Mouse (Mus musculus): Measurements from ENCODE around the gene Map2k2.
"Not testable (repeated sequence)": the region's sequence is repeated elsewhere in the genome, so short reads cannot be mapped to it uniquely, and the experiment has no call there.

Gene Map2k2

DNA sequence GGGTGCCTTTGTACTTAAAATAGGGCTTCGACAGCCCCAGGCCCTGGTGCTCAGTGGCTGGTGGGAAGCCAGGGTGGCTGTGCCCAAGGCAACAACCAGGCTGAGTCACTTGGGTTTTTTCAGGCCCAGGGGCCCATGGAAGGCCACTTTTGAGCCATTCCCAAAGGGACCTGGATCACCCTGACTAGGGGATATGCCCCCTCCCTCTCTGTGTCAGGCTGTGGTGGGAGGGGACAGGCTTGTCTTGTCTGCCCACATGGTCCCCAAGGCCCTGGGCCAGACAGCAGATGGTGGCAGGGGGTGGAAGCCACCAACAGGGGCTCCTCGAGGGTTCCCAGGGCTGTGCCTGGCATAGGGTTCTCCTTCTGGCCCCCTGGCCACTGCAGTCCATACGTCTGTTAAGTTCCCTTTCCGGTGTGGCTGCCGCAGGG, 36.9 kb downstream of the Map2k2 start:
- DNase-seq (ENCODE audit: low read depth, low spot score) = peak; percentile 59

DNA sequence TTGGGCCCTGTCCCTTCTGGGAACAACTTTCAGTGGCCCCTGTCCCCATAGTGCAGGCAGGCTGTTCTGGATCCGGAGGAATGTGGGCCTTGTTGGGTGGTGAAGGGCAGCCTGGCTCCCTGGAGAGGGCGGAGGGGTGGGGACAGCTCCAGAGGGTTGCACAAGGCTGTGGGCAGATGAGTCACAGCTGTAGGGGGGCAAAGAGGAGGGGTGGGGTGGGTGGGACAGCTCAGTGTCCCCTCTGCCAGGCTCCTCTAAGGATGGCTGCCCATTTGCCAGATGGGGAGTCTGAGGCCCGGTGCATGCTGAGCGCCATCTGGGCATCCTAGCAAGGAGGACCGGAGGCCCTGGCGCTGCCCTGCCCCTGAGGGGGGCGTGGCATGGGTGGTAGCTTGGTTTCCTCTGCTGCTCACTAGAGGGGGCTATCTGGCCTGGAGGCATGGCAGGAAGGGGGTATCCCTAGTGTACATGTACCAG, 37.5 kb downstream of the Map2k2 start:
- DNase-seq (ENCODE audit: low read depth, low spot score) = peak; percentile 70

DNA sequence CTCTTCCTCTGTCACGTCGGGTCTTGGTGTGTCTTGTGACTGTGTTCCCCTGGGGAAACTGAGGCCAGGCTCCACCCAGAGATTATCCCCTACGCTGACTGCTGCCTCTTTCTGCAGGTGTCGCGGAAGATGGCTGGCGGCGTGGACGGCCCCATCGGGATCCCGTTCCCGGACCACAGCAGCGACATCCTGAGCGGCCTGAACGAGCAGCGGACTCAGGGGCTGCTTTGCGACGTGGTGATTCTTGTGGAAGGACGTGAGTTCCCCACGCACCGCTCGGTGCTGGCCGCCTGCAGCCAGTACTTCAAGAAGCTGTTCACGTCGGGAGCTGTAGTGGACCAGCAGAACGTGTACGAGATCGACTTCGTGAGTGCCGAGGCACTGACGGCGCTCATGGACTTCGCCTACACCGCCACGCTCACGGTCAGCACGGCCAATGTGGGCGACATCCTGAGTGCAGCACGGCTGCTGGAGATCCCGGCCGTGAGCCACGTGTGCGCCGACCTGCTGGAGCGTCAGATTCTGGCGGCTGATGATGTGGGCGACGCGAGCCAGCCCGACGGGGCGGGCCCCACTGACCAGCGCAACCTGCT, 38.2 kb downstream of the Map2k2 start:
- DNase-seq (ENCODE audit: low read depth, low spot score) = no peak

DNA sequence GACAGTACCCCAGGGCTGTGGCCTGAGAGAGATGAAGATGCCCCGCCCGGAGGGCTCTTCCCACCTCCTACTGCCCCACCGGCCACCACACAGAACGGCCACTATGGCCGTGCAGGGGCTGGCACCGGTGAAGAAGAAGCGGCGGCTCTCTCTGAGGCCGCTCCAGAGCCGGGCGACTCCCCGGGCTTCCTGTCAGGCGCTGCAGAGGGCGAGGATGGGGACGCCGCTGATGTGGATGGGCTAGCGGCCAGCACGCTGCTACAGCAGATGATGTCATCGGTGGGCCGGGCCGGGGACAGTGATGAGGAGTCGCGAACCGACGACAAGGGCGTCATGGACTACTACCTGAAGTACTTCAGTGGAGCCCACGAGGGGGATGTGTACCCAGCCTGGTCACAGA, 39.0 kb downstream of the Map2k2 start:
- no peak for DNase-seq (ENCODE audit: low read depth, low spot score)

DNA sequence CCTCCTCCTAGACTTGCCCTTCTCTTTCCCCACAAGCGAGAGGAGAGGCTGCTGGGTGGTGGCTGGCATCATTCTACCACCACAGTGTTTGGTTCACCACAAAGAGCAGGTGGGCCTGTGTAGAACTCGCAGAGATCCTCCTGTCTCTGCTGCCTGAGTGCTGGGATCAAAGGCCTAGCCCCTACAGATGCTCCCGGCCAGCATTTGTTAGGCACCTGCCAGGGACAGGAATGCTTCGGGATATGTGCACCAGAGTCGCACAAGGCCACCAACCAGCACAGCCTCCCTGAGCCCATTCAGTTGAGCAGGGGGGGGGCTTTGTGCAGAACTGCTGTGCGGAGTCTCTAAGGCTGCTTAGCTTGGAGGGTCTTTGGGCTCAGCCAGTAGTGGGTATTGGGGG, 39.6 kb downstream of the Map2k2 start:
- no peak for DNase-seq (ENCODE audit: low read depth, low spot score)

DNA sequence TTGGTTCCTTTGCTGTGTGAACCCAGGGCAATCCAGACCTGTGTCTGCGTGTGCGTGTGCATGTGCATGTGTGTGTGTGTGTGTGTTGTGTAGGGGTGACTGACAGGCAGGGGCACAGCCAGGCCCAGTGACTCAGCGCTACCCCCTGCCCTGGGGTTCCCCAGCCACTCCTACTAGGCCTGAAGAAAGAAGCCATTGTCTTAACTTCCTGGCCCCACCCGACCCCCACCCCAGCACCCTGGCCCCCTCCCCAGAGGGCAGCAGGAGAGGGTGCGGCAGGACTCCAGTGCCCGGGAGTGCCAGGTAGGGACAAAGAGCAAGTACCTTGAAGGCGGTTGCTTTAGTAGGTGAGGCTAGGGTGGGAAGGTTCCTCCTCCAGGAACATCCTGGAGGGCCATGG, 40.1 kb downstream of the Map2k2 start:
- peak; percentile 65 for DNase-seq (ENCODE audit: low read depth, low spot score)

DNA sequence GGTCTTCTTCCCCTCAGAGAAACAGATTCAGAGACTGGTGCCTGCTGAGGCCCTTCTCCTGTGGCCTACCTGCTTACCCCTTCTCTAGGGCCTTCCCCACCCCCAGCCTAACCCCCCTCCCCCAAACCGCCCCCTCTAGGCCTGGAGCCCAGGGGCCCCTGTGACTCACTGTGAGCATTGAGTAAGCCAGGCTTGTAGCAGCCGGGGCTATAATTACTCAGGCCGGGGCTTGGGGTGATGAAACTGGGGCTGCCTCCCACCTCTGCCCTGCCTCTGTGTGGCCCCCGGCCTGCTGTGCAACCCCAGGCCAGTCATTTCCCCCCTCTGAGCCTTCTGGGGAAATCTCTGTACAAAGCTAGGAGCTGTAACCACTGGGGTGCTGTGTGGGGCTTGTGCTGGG, 40.6 kb downstream of the Map2k2 start:
- DNase-seq (ENCODE audit: low read depth, low spot score) = peak; percentile 68

DNA sequence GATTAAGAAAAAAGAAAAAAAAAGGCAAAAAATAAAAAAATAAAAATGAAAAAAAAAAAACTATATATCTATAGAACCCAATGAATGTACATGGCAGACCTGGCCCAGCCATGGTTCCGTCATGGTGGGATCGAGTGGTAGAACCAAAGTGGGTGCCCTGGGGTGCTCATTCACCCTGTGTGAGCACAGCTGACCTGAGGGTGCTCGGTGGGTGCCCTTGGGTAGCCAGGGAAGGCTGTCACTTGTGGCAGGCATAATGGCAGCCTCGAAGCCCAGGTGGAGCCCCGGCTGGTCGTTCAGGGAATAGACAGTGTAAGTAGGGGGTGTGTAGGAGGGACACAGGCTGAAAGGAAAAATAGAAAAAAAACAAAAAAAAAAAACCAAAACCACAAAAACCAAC, 45.5 kb downstream of the Map2k2 start:
- DNase-seq (ENCODE audit: low read depth, low spot score) = no peak

DNA sequence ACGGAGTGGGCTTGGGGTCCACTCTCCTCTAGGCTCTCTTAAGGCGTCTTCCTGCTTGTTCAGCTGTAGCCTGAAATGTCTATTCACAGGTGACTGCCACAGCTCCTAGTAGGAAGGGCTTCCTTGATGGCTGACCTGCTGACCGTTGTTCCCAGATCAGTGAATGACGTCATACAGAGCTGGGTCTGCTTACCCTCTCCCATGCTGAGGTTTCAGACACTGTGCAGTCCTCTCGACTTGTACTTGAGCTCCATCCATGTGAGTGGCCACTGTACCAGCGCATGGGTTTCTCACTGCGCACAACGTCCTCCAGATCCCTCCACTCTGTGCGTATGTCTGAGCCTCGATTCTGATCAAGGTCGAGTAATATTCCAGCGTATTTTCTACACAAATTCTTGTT, 46.9 kb downstream of the Map2k2 start:
- DNase-seq (ENCODE audit: low read depth, low spot score) = no peak

DNA sequence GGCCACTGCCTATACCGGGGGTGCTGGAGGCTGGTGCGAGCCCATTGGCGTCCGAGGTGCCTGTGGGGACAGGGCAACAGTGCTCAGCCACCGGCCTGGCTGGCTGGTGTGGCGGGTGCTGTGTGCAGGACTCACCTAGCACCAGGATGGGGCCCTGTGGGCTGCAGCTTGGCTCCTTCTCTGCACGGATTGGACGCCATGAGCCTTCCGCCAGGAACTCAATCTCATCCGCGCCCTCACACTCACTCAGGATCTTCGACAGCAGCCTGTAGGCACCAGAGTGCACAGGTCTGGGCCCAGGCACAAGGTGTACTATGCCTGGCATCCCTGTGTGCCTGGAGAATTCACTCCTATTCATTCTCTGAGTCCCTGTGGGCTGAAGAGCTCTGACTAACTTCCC, 48.6 kb downstream of the Map2k2 start:
- DNase-seq (ENCODE audit: low read depth, low spot score) = no peak

DNA sequence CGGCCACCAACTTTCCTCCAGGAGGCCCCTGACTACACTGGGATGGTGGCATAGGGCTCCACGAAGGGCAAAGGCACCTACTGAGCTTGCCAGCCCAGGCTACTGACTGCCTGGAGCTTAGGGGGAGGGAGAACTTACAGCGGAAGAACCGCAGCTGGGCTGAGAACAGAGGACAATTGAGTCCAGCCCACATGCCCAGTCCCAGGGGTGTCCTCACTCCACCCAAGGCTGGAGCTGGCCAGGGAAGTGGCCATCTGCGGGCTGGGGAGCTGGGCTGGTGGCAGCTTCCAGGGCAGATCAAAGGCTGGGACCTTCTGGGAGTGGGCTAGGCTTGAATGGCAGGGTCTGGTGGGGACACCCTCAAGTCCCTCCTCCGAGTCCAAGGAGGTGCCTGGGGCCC, 49.0 kb downstream of the Map2k2 start:
- no peak for DNase-seq (ENCODE audit: low read depth, low spot score)

DNA sequence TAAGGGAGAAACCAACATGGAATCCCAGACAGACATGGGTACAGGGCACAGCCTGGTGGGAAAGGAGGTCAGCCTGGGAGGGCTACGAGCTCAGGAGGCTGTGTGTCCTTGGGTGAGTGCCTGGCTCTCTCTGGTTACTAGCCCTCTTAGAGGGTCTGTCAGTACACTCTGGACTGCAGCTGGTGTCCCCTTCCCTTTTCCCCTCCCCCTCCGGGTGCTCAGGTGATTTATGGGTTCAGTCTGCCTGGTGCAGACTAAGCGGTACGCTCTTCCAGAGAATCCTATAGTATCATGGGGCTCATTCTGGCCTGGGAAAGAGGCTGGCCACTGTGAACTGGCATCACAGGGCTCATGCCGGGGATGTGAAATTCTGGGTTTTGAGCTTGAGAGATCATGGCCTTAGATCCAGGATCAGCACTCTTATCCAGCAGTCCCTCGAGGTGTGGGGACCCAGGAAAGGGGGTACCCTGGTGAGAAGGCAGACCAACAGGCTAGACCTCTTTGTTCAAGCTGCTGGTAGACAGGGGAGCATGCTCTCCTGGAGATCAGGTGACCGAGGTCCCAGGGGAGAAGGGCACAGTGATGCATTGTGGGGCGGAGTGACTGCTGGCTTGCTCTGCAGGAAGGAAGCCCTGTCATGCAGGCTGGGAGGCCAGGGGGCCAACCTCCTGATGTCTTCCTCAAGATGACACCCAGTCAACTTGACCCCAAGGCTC, 56.0 kb downstream of the Map2k2 start:
- no peak for DNase-seq (ENCODE audit: low read depth, low spot score)

DNA sequence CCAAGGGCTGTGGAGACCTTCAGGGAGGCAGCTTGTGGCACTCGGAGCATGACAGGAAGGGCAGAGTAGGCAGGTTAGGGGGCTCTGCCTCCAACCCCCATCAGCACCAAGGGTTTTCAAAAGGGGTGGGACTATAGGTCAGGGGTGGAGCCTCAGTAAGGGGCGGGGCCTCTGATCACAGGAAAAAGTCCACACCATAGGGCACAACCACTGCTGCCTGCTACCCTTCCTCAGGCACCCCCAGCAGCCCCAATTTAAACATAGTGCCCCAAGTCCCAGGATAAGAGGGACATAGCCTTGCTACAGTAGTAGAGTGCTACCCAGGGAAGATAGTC, 56.6 kb downstream of the Map2k2 start:
- no peak for DNase-seq (ENCODE audit: low read depth, low spot score)

DNA sequence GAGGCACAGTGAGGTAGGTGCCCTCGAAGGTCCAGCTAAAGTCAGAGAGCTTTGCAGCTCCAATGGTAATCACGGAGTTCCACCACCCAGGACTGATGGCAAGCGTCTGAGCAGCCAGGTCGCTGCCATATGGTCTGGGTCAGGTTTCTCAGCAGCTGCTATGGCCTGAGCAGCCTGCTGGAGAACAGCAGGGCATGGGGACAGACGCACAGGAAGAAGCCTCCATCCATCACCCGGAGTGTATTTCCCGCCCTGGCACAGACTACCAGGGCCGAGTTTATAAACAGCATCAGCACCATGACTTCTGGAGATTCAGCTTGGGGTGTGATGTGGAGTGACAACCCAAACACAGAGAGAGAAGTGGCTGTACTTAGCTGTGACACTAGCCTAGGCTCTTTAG, 59.4 kb downstream of the Map2k2 start:
- DNase-seq (ENCODE audit: low read depth, low spot score) = no peak

DNA sequence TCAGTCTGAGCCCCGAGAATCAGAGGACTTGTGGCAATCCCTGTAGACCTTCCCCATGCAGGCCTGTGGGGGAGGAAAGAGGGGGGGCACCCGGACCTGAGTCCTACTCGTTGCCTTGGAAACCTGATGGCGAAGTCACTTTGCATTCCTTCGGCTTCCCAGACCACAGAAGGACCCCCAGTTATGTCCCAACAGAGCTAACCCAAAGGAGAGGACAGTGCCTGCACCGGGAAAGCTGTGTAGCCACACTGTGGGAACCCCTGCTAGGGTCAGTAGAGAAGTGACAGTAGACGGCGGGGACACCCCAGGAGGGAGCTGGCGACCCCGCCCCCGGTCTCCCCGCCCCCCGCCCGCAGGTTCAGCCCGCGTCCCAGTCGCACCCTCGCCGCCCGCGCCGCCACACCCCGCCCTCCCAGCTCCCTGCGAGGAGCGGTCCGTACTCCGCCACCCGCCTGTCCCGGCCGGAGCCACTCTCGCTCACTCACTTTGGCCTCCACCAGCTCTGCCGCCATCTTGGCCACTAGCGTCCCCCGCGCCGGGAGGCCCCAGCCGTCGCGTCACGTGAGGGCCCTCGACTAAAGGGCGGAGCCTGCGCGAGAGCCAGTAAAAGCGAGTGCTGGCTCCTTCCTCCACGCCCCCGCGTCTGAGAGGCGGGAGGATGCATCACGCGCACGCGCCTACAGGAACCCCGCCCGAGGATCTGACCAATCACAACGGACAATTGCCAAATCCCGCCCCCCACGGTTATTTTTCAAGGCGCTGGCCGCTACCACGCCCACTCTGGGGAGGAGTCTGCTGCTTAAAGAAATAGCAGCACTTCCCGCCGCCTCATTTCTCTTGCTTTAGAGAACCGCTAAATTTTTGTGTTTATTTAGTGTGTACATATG, 61.7 kb downstream of the Map2k2 start, which contains the start of gene Pias4:
Gene Pias4 (minus strand): TSS at position 724 of the 887 bp plus-strand sequence.
- DNase-seq (ENCODE audit: low read depth, low spot score) = peak; percentile 99

DNA sequence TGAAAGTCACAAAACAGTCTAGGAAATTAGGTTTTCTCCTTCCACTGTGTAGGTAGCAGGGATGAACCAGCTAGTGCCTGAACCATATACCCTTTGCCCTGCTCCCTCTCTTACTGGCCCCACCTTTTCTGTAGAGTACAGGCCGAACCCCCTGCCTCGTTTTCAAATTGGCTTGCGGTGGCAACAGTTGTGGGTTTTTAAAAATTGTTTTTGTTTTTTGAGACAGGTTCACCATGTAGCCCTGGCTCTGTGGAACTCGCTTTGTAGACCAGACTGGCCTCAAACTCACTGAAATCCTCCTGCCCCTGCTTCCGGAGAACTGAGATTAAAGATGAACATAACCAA, 62.3 kb downstream of the Map2k2 start:
- no peak for DNase-seq (ENCODE audit: low read depth, low spot score)

DNA sequence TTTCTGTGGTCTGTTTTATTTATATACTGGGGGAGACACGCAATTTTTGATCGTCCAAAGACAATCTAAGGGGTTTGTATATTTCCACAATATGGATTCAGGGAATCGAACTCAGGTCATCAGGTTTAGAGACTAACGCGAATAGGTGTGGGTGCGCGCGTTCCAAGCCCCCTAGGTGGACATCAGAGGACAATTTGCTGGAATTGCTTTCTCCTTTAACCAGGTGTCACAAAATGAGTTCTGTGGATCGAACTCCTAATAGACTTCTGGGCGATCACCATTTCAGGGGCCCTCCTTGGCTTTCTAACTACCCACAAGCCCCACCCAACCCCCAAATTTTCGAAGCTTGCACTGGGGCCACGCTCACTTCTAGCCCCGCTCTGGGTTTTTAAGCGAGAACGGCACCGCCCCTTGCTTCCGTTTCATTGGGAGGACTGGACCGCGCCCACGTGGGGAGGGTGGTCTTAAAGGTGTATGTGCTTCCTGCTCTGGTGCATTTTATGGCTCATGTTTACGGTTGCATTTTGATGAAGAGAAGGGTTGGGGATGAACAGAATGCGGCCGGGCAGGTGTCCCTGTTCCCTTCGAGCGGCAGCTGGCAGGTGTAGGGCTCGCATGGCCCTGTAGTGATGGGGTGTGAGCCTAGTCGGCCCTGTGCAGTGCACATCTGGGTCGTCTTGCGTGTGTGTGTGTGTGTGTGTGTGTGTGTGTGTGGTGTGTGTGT, 63.0 kb downstream of the Map2k2 start:
- DNase-seq (ENCODE audit: low read depth, low spot score) = peak; percentile 74

DNA sequence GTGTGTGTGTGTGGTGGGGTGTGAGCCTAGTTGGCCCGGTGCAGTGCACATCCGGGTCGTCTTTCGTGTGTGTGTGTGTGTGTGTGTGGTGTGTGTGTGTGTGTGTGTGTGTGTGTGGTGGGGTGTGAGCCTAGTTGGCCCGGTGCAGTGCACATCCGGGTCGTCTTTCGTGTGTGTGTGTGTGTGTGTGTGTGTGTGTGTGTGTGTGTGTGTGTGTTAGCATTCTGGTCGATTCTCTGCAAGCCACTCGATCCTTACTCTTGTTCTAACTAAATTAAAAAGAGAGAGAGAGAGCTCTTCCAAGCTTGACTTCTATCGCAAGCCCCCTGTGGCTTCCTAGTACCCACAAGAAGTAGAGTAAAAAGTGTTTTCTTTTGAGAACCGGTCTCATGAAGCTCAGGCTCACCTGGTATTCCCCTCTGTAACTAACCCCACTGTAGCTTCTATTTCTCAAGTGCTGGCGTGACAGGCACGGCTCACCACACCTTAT, 63.7 kb downstream of the Map2k2 start:
- not testable (repeated sequence) for DNase-seq (ENCODE audit: low read depth, low spot score)

DNA sequence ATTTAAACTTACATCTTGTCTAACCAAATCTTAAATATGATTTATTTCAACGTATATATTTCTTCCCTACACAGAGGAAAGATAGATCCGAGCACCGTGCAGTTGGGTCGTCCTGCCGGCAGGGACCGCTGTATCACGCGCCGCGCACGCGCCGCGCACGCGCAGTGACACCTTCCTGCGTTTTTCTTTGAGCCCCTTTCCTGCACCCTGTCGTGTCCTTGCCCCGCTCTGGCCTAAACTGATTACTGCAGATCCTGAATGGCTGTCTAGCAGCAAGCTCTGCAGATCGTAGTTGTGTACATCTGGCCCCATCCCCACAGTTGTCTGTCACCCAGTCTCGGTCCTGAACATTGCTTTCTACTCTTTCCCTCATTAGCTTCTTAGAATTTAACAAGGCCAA, 67.4 kb downstream of the Map2k2 start:
- peak; percentile 80 for DNase-seq (ENCODE audit: low read depth, low spot score)

DNA sequence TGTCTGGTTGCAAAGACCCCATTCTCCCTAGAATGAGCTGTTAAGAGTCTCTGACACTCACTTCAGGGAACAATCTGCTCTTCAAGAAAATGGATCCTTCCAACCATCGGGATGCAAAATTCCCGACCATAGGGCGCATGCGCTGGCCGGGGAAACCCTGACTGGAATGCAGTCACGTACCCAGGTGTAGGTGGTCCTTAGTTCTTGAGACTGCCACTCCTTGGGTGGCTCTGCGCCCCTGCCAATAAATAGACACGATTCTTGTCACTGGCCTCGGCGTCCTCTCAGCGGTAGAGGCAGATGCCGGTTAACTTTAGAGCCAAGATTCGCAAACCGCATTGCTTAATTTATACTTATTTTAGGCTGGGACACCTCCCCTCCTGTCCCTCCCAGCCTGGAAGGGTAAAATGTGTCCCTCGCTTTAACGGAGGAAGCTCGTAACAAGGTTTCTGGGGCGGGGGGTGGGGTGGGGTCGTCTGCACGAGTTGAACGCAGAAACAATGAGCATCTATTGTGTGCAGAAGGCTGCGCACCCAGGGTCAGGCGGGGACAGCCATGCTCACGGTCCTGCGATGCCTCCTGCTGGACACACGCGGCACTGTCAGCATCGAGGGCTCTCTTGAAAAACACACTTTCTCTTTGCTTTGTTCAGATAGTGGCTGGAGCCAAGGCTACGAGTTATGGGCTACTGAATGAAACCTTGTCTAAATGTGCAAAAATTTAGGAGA, 69.1 kb downstream of the Map2k2 start:
- DNase-seq (ENCODE audit: low read depth, low spot score) = peak; percentile 92

DNA sequence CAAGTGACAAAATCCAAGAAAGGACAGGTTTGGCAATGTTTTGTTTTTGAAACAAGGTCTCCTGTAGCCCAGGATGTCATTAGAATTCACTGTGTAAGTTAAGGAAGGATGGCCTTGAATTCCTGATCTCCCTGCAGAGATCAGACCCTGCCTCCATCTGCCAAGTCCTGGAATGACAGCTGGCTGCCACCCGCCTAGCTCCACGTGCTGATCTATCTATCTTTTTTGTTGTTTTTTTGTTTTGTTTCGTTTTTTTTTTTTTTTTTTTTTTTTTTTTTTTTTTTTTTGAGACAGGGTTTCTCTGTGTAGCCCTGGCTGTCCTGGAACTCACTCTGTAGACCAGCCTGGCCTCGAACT, 69.6 kb downstream of the Map2k2 start:
- DNase-seq (ENCODE audit: low read depth, low spot score) = not testable (repeated sequence)
